Mouse (Mus musculus): ENCODE results near the gene Kcnip1. TPM values are rescaled to one million over a fixed set of nuclear protein-coding genes. Genes with fewer than 3 reads are reported as not detected.
A peak's percentile ranks its signal among the peaks of the same experiment; 100 is the strongest.

Kcnip1 gene
- polyA plus RNA-seq, 1 experiment from 2014 or later: 2.0 TPM

DNA sequence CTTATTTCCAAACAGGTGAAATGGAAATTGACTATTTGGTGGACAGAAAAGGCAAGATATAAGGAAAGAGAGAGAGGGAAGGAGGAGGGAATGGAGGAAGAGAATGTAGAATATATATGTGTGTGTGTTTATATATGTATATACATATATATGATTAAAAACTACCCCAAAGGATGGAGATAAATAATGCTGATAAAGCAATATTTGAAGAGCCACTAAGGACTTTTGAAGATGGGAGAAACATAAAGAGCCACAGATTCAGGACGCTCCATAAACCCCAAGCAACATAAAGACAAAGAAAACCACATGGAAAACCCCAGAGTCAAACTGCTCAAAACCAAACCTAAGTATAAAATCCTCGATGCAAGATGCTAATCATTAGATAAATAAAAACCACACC is 338.5 kb downstream of the Kcnip1 start:
- Histone ChIP-seq H3K4me2 (ENCODE audit: low read length) (no peak overlapping the region), H3K27ac (no peak overlapping the region), H3K9ac (ENCODE audit: low read depth, low read length) (no peak overlapping the region), H3K4me3 (replicated peaks; ENCODE audit: low read depth, low read length) (no peak overlapping the region), H3K9me3 (replicated peaks; ENCODE audit: low read length) (no peaks in the 10 kb centered on the region), H3K27me3 (ENCODE audit: insufficient read depth, low read length) (no peaks in the 10 kb centered on the region), H3K4me1 (replicated peaks; ENCODE audit: insufficient read depth, low read length) (no peaks in the 10 kb centered on the region), H3K36me3 (ENCODE audit: insufficient read depth, low read length) (no peaks in the 10 kb centered on the region)
- 78% methylated on average over 2 of the region's 2 CpGs for WGBS
- ATAC-seq (replicated peaks; ENCODE audit: low FRiP score, low read depth) (no peak), DNase-seq (ENCODE audit: low spot score) (no peak)
- TF ChIP-seq CTCF (IDR thresholded peaks at IDR 0.05; ENCODE audit: low read depth): no peak

GRCm38 (mm10) chr11:33649358-33649757 is 343.6 kb downstream of the Kcnip1 start:
- H3K4me1 ChIP-seq (replicated peaks; ENCODE audit: insufficient read depth, low read length): no peaks in the 10 kb centered on the region
- no peaks in the 10 kb centered on the region for H3K9me3 ChIP-seq (replicated peaks; ENCODE audit: low read length)
- 62% methylated on average over 2 of the region's 2 CpGs for WGBS
- H3K36me3 ChIP-seq (ENCODE audit: insufficient read depth, low read length): no peaks in the 10 kb centered on the region
- DNase-seq (ENCODE audit: low spot score) (no peak), ATAC-seq (replicated peaks; ENCODE audit: low FRiP score, low read depth) (no peak)
- H3K4me2 ChIP-seq (ENCODE audit: low read length): no peak overlapping the region
- H3K27me3 ChIP-seq (ENCODE audit: insufficient read depth, low read length): no peaks in the 10 kb centered on the region
- TF ChIP-seq CTCF (IDR thresholded peaks at IDR 0.05; ENCODE audit: low read depth): peak; percentile 38
- H3K4me3 ChIP-seq (replicated peaks; ENCODE audit: low read depth, low read length): no peak overlapping the region
- no peak overlapping the region for H3K27ac ChIP-seq
- no peak overlapping the region for H3K9ac ChIP-seq (ENCODE audit: low read depth, low read length)

DNA sequence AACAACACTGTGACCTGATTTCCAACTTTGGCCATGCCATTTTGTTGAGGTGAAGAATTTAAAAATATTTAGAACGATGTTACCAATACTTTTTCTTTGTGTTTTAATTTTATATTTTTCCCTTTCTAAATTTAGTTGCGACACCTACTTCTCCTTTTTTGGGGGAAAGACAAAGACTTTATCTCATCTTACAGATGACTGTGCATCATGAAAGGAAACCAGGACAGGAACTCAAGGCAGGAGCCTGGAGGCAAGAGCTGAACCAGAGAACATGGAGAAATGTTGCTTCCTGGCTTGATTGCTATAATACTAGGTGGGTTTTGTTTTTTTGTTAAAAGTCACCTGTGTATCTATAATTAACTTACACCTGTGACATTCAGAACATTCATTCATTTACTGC is 355.8 kb downstream of the Kcnip1 start:
- no peak for ATAC-seq (replicated peaks; ENCODE audit: low FRiP score, low read depth)
- Histone ChIP-seq H3K4me1 (replicated peaks; ENCODE audit: insufficient read depth, low read length) (no peaks in the 10 kb centered on the region), H3K9me3 (replicated peaks; ENCODE audit: low read length) (no peaks in the 10 kb centered on the region), H3K4me3 (replicated peaks; ENCODE audit: low read depth, low read length) (no peak overlapping the region), H3K9ac (ENCODE audit: low read depth, low read length) (no peak overlapping the region), H3K27me3 (ENCODE audit: insufficient read depth, low read length) (no peaks in the 10 kb centered on the region), H3K4me2 (ENCODE audit: low read length) (no peak overlapping the region), H3K36me3 (ENCODE audit: insufficient read depth, low read length) (no peaks in the 10 kb centered on the region), H3K27ac (no peak overlapping the region)
- no peak for TF ChIP-seq CTCF (IDR thresholded peaks at IDR 0.05; ENCODE audit: low read depth)
- WGBS: 94% methylated on average over 2 of the region's 2 CpGs
- no peak for DNase-seq (ENCODE audit: low spot score)

DNA sequence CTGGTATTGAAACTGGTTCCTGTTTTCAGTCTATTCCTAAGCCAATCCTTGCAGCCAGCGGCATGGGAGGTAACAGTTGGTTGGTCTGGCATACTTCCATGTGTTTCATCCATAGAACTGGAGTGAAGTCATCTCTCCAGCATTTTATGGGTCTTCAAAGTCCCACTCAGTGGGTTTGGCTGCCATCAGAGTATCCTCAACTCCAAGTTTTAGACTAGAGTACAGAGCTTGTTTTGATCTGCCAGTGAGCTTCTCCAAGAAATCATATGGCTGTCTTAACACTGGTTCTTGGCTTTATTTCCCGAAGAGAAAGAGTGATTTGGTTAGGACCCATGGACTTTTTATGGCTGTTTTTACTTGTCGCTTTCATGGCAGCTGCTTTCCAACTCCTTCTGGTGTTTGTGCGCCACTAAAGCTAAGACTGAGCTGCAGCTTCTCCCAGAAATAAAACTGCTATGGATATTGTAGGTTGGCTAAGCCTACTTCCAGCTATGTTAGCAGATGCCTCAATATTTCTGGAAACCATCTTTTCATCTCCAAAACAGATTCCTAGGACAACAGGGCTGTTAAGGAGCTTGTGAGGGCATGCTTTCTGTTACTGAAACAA is 365.7 kb downstream of the Kcnip1 start:
- no peak overlapping the region for H3K27ac ChIP-seq
- WGBS: 76% methylated on average over 4 of the region's 4 CpGs
- H3K4me1 ChIP-seq (replicated peaks; ENCODE audit: insufficient read depth, low read length): no peaks in the 10 kb centered on the region
- no peak for DNase-seq (ENCODE audit: low spot score)
- no peaks in the 10 kb centered on the region for H3K36me3 ChIP-seq (ENCODE audit: insufficient read depth, low read length)
- H3K4me3 ChIP-seq (replicated peaks; ENCODE audit: low read depth, low read length): no peak overlapping the region
- no peak for ATAC-seq (replicated peaks; ENCODE audit: low FRiP score, low read depth)
- no peaks in the 10 kb centered on the region for H3K9me3 ChIP-seq (replicated peaks; ENCODE audit: low read length)
- no peak for TF ChIP-seq CTCF (IDR thresholded peaks at IDR 0.05; ENCODE audit: low read depth)
- H3K4me2 ChIP-seq (ENCODE audit: low read length): no peak overlapping the region
- no peak overlapping the region for H3K9ac ChIP-seq (ENCODE audit: low read depth, low read length)
- H3K27me3 ChIP-seq (ENCODE audit: insufficient read depth, low read length): no peaks in the 10 kb centered on the region

DNA sequence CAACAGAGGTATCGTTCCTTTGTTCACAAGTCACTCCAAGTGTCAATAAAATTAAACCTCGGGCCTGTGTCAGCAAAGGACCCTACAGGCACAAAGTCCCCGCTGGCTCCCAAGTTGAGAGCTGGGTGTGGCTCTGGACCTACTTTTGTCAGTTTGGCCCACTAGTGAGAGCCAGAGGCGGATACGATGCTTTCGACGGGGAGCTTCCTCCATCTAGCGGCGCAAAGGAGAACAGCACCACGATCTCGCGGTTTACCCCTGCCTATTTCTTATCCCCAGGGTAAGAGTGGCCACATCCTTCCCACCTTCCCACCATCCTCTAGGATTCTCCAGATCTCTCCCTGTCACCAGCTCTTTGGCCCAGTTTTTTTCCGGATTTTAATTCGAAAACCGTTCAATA is 378.7 kb downstream of the Kcnip1 start:
- DNase-seq (ENCODE audit: low spot score): peak; percentile 86
- Histone ChIP-seq H3K4me3 (replicated peaks; ENCODE audit: low read depth, low read length) (no peak overlapping the region), H3K4me1 (replicated peaks; ENCODE audit: insufficient read depth, low read length) (no peaks in the 10 kb centered on the region), H3K27me3 (ENCODE audit: insufficient read depth, low read length) (no peaks in the 10 kb centered on the region), H3K27ac (no peak overlapping the region), H3K36me3 (ENCODE audit: insufficient read depth, low read length) (no peaks in the 10 kb centered on the region), H3K9ac (ENCODE audit: low read depth, low read length) (no peak overlapping the region), H3K9me3 (replicated peaks; ENCODE audit: low read length) (no peaks in the 10 kb centered on the region), H3K4me2 (ENCODE audit: low read length) (no peak overlapping the region)
- TF ChIP-seq CTCF (IDR thresholded peaks at IDR 0.05; ENCODE audit: low read depth): peak; percentile 92
- peak; percentile 71; the same call in 1 of the 2 replicates for ATAC-seq (replicated peaks; ENCODE audit: low FRiP score, low read depth)
- 6% methylated on average over 15 of the region's 15 CpGs for WGBS

DNA sequence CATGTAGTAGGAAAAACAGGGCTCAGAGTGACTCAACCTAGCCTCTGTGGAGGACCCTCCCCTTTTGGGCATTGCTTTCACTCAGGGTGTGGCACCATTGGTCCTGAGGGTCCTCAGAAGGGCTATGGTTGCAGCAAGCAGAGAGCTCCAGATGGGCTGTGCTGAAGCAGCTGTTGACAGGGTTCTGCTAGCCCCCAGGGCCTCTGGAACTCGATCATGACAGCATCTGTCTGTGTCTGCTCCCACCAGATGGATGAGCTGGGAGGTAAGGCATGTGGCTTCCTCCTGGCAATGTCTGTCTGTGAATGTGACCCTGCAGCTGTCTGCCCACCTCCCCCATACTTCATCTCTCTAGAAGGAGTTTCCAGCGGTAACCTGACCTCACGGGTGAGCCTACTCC is 385.2 kb downstream of the Kcnip1 start:
- Histone ChIP-seq H3K27me3 (ENCODE audit: insufficient read depth, low read length) (no peaks in the 10 kb centered on the region), H3K27ac (no peak overlapping the region), H3K4me1 (replicated peaks; ENCODE audit: insufficient read depth, low read length) (no peaks in the 10 kb centered on the region), H3K9me3 (replicated peaks; ENCODE audit: low read length) (no peaks in the 10 kb centered on the region), H3K9ac (ENCODE audit: low read depth, low read length) (no peak overlapping the region), H3K4me2 (ENCODE audit: low read length) (no peak overlapping the region), H3K36me3 (ENCODE audit: insufficient read depth, low read length) (no peaks in the 10 kb centered on the region), H3K4me3 (replicated peaks; ENCODE audit: low read depth, low read length) (no peak overlapping the region)
- DNase-seq (ENCODE audit: low spot score) (peak; percentile 81), ATAC-seq (replicated peaks; ENCODE audit: low FRiP score, low read depth) (peak; percentile 85)
- WGBS: 18% methylated on average over 3 of the region's 3 CpGs
- no peak for TF ChIP-seq CTCF (IDR thresholded peaks at IDR 0.05; ENCODE audit: low read depth)

DNA sequence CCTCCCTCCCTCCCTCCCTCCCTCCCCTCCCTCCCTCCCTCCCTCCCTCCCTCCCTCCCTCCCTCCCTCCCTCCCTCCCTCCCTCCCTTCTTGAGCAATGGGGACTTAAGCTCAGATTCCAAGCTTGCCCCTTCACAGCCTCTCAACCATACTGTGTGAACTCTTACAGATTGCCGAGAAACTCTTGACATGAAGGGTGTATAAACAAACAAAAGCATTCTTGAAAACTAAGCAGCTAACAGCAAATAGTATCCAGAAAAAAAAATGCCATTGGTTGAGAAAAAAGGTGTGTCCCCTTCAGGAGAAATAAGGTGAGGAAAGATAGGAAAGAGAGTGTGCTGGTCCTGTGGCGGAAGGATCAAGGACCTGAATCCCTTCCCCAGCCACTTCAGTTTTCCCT is 389.8 kb downstream of the Kcnip1 start:
- ATAC-seq (replicated peaks; ENCODE audit: low FRiP score, low read depth) (no peak), DNase-seq (ENCODE audit: low spot score) (no peak)
- Histone ChIP-seq H3K27ac (no peak overlapping the region), H3K9me3 (replicated peaks; ENCODE audit: low read length) (no peaks in the 10 kb centered on the region), H3K9ac (ENCODE audit: low read depth, low read length) (no peak overlapping the region), H3K27me3 (ENCODE audit: insufficient read depth, low read length) (no peaks in the 10 kb centered on the region), H3K4me1 (replicated peaks; ENCODE audit: insufficient read depth, low read length) (no peaks in the 10 kb centered on the region), H3K36me3 (ENCODE audit: insufficient read depth, low read length) (no peaks in the 10 kb centered on the region), H3K4me2 (ENCODE audit: low read length) (no peak overlapping the region), H3K4me3 (replicated peaks; ENCODE audit: low read depth, low read length) (no peak overlapping the region)
- TF ChIP-seq CTCF (IDR thresholded peaks at IDR 0.05; ENCODE audit: low read depth): no peak
- 48% methylated on average over 2 of the region's 2 CpGs for WGBS
